Mouse (Mus musculus) thymus, adult 2 months (tissue): Measurements from ENCODE around the gene Ipcef1.

Source experiments
- CTCF ChIP-seq: fragments of 200-500 bp; IDR thresholded peaks from 2 replicates; pipeline ENCODE4 v1.5.1; 2012; ENCODE audit warnings: mild to moderate bottlenecking, control low read depth, low read length, moderate library complexity, borderline replicate concordance; ENCODE audit not compliant: control insufficient read depth, poor library complexity, insufficient read depth; ENCODE audit errors: extremely low read depth
- POLR2A ChIP-seq: fragments of 200-500 bp; IDR thresholded peaks from 2 replicates; pipeline ENCODE4 v1.6.1; 2012; ENCODE audit warnings: mild to moderate bottlenecking, low read length, control low read depth, moderate library complexity; ENCODE audit not compliant: control insufficient read depth, poor library complexity, insufficient read depth; ENCODE audit errors: extremely low read depth

DNA sequence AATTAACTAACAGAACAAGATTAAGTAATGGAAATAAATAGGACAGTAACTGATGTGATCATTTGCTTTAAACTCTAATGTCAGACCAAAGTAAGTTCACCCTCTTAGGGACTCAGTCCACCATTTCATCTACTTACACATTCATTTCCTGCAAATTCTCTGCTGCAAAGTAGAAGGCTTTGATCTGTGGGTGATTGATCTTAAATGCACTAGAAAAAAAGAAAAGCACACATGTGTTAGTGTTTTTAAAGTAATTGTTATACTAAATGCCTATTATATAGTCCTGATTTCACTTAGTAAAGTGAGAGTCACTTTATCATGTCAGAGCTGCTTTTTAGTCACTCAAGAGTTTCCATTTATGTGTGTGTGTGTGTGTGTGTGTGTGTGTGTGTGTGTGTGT, 97.7 kb downstream of the Ipcef1 start:
- no peak for TF ChIP-seq CTCF
- TF ChIP-seq POLR2A: no peak
